Mouse (Mus musculus): ENCODE results near the gene Zc3h4.

GRCm38 (mm10) chr7:16405073-16405455, 4.4 kb downstream of the Zc3h4 start:
- no peak for TF ChIP-seq CTCF (IDR thresholded peaks at IDR 0.05; ENCODE audit: borderline replicate concordance, insufficient read depth, low read depth, low read length)
- TF ChIP-seq POLR2A (IDR thresholded peaks at IDR 0.05; ENCODE audit: borderline replicate concordance, insufficient read depth, low read length) = peak; percentile 20; the same call in 1 of the 2 replicates

Measured in cerebellum, adult 2 months (tissue).